9 mouse cellular contexts compared by ENCODE assay signal in genomic region chr2:32153791-32154119, GRCm38 (mm10). TPM values are rescaled to one million over a fixed set of nuclear protein-coding genes. Genes with fewer than 3 reads are reported as not detected.
DNase-seq lines count a peak whose midpoint lies in the region; ATAC-seq and TF ChIP-seq lines count a peak whose summit lies in the region.
"Had no signal": no experiment of that assay in that cellular context is flagged by ENCODE, and none has a peak within 500 bp of the region (broad histone marks: within the 10 kb centered on the region; RNA-seq: fewer than 3 reads in every experiment).

No protein-coding gene starts in this region.

- no peaks in the 10 kb centered on the region for H3K27me3 ChIP-seq in kidney, embryonic 14.5 days (ENCODE audit: control insufficient read depth, insufficient read depth, low read length)
- H3K27me3 ChIP-seq in embryonic facial prominence, embryonic 14.5 days (replicated peaks; ENCODE audit: control insufficient read depth, insufficient read depth, low read length) = no peaks in the 10 kb centered on the region
- H3K27me3 ChIP-seq in intestine, embryonic 14.5 days (replicated peaks; ENCODE audit: control insufficient read depth, insufficient read depth, low read length) = no peaks in the 10 kb centered on the region
- no peaks in the 10 kb centered on the region for H3K27me3 ChIP-seq in midbrain, postnatal 0 days (ENCODE audit: insufficient read depth, low read length)

- peak overlapping the region; percentile 87; the same call in 1 of the 2 replicates for H3K4me3 ChIP-seq in kidney, embryonic 14.5 days (ENCODE audit: low read length)
- H3K4me3 ChIP-seq in embryonic facial prominence, embryonic 14.5 days (ENCODE audit: low read depth, low read length) = peak overlapping the region; percentile 88
- H3K4me3 ChIP-seq in intestine, embryonic 14.5 days (ENCODE audit: low read depth, low read length) = peak overlapping the region; percentile 90
- H3K4me3 ChIP-seq in midbrain, postnatal 0 days (ENCODE audit: low read depth, low read length) = peak overlapping the region; percentile 77; the same call in 1 of the 2 replicates

- peaks cover 55% of the 10 kb centered on the region for H3K4me1 ChIP-seq in kidney, embryonic 14.5 days (ENCODE audit: control insufficient read depth, insufficient read depth, low read length)
- peaks cover 61% of the 10 kb centered on the region for H3K4me1 ChIP-seq in embryonic facial prominence, embryonic 14.5 days (ENCODE audit: control insufficient read depth, insufficient read depth, low read length)
- peaks cover 64% of the 10 kb centered on the region for H3K4me1 ChIP-seq in intestine, embryonic 14.5 days (replicated peaks; ENCODE audit: control insufficient read depth, insufficient read depth, low read length)
- peaks cover 31% of the 10 kb centered on the region for H3K4me1 ChIP-seq in midbrain, postnatal 0 days (ENCODE audit: insufficient read depth, low read length)

- WGBS in kidney, embryonic 14.5 days = 10% methylated on average over 4 of the region's 4 CpGs
- 23% methylated on average over 4 of the region's 4 CpGs for WGBS in embryonic facial prominence, embryonic 14.5 days
- 12% methylated on average over 4 of the region's 4 CpGs for WGBS in intestine, embryonic 14.5 days
- WGBS in midbrain, postnatal 0 days = 19% methylated on average over 4 of the region's 4 CpGs

- no peak for DNase-seq in kidney, adult 11 months
- DNase-seq in embryonic facial prominence, embryonic 14.5 days (ENCODE audit: low spot score) = no peak
- no peak for DNase-seq in intestine, embryonic 14.5 days (ENCODE audit: low spot score)
- no peak for DNase-seq in midbrain, postnatal 0 days (ENCODE audit: low spot score)
- DNase-seq in cerebellum, adult 9-10 months = no peak
- no peak for DNase-seq in B cell, adult 2 months
- no peak for DNase-seq in natural killer cell, adult 2 months (ENCODE audit: low spot score in 2 of 2)
- DNase-seq: cerebellum, adult 9-11 months had no signal

- peak overlapping the region; percentile 97; the same call in 1 of the 2 replicates for H3K27ac ChIP-seq in kidney, embryonic 14.5 days (ENCODE audit: low read depth, low read length)
- H3K27ac ChIP-seq in embryonic facial prominence, embryonic 14.5 days (replicated peaks; ENCODE audit: low read depth, low read length) = peak overlapping the region; percentile 99
- peak overlapping the region; percentile 99 for H3K27ac ChIP-seq in intestine, embryonic 14.5 days (ENCODE audit: low read depth)
- H3K27ac ChIP-seq in midbrain, postnatal 0 days (ENCODE audit: low read depth, low read length) = peak overlapping the region; percentile 52; the same call in 1 of the 2 replicates

- H3K36me3 ChIP-seq in kidney, embryonic 14.5 days (ENCODE audit: control insufficient read depth, insufficient read depth, low read length) = no peaks in the 10 kb centered on the region
- no peaks in the 10 kb centered on the region for H3K36me3 ChIP-seq in embryonic facial prominence, embryonic 14.5 days (ENCODE audit: control insufficient read depth, insufficient read depth, low read length)
- no peaks in the 10 kb centered on the region for H3K36me3 ChIP-seq in intestine, embryonic 14.5 days (ENCODE audit: control insufficient read depth, insufficient read depth, low read length)
- H3K36me3 ChIP-seq in midbrain, postnatal 0 days (ENCODE audit: insufficient read depth, low read length) = no peaks in the 10 kb centered on the region

- H3K9me3 ChIP-seq in kidney, embryonic 14.5 days (ENCODE audit: control insufficient read depth, low read length) = no peaks in the 10 kb centered on the region
- H3K9me3 ChIP-seq in embryonic facial prominence, embryonic 14.5 days (ENCODE audit: control insufficient read depth, low read length) = no peaks in the 10 kb centered on the region
- H3K9me3 ChIP-seq in intestine, embryonic 14.5 days (ENCODE audit: control insufficient read depth, low read length) = no peaks in the 10 kb centered on the region
- H3K9me3 ChIP-seq in midbrain, postnatal 0 days (ENCODE audit: low read length) = no peaks in the 10 kb centered on the region

- no peak for TF ChIP-seq CTCF in midbrain, postnatal 0 days (IDR thresholded peaks at IDR 0.05)

- peak overlapping the region; percentile 99 for H3K9ac ChIP-seq in kidney, embryonic 14.5 days (ENCODE audit: low read depth, low read length)
- H3K9ac ChIP-seq in embryonic facial prominence, embryonic 14.5 days (ENCODE audit: low read depth, low read length) = peak overlapping the region; percentile 100
- peak overlapping the region; percentile 97 for H3K9ac ChIP-seq in intestine, embryonic 14.5 days (ENCODE audit: low read length)
- no peak overlapping the region; the same call in 1 of the 2 replicates for H3K9ac ChIP-seq in midbrain, postnatal 0 days (replicated peaks; ENCODE audit: low read length, poor library complexity, severe bottlenecking)

- H3K4me2 ChIP-seq in kidney, embryonic 14.5 days (replicated peaks; ENCODE audit: low read depth, low read length) = peak overlapping the region; percentile 64
- peak overlapping the region; percentile 96 for H3K4me2 ChIP-seq in embryonic facial prominence, embryonic 14.5 days (ENCODE audit: low read depth, low read length)
- peak overlapping the region; percentile 98 for H3K4me2 ChIP-seq in intestine, embryonic 14.5 days (ENCODE audit: low read length)
- peak overlapping the region; percentile 92 for H3K4me2 ChIP-seq in midbrain, postnatal 0 days (ENCODE audit: low read depth, low read length, poor library complexity, severe bottlenecking)

- no peak for ATAC-seq in kidney, embryonic 14.5 days (ENCODE audit: low FRiP score, low TSS enrichment)
- no peak for ATAC-seq in embryonic facial prominence, embryonic 14.5 days (ENCODE audit: low read depth)
- no peak for ATAC-seq in intestine, embryonic 14.5 days (replicated peaks; ENCODE audit: low FRiP score, low TSS enrichment, low read depth)
- ATAC-seq in midbrain, postnatal 0 days (ENCODE audit: low FRiP score) = no peak

RNA-seq across cellular contexts. Expression of gene Prrc2b, which starts 2.9 kb away (rescaled TPM):
- polyA plus RNA-seq in kidney, embryonic 14.5 days (2014; fragmentation: Nextera tagmentation; extraction: Ambion mirVana) = 65.8 and 73.1 TPM in 2 replicates
- polyA plus RNA-seq in embryonic facial prominence, embryonic 14.5 days (2014; fragmentation: Nextera tagmentation; extraction: Ambion mirVana) = 63.0 and 66.0 TPM in 2 replicates
- polyA plus RNA-seq in intestine, embryonic 14.5 days (2014; fragmentation: Nextera tagmentation; extraction: Ambion mirVana) = 48.4 and 52.8 TPM in 2 replicates
- total RNA-seq in midbrain, postnatal 0 days (2014; rRNA removed) = 164 and 215 TPM in 2 replicates
- polyA plus RNA-seq in midbrain, postnatal 0 days (2015; fragmentation: Nextera tagmentation; extraction: Ambion mirVana) = 51.5 and 65.9 TPM in 2 replicates

RNA-seq across cellular contexts. Expression of gene Plpp7, which starts 58.4 kb away (rescaled TPM):
- polyA plus RNA-seq in kidney, embryonic 14.5 days (2014; fragmentation: Nextera tagmentation; extraction: Ambion mirVana) = 4.0 and 5.5 TPM in 2 replicates
- polyA plus RNA-seq in embryonic facial prominence, embryonic 14.5 days (2014; fragmentation: Nextera tagmentation; extraction: Ambion mirVana) = 11.7 and 13.0 TPM in 2 replicates
- polyA plus RNA-seq in intestine, embryonic 14.5 days (2014; fragmentation: Nextera tagmentation; extraction: Ambion mirVana) = 4.2 and 4.8 TPM in 2 replicates
- total RNA-seq in midbrain, postnatal 0 days (2014; rRNA removed) = 31.2 and 47.0 TPM in 2 replicates
- polyA plus RNA-seq in midbrain, postnatal 0 days (2015; fragmentation: Nextera tagmentation; extraction: Ambion mirVana) = 24.9 and 29.0 TPM in 2 replicates
